Mouse (Mus musculus) C3H10T1/2 (cell line): ENCODE data around the gene Hormad2. TPM values are rescaled to one million over a fixed set of nuclear protein-coding genes. Genes with fewer than 3 reads are reported as not detected.

ENCODE experiments used
- polyA plus RNA-seq, 2 experiments: library from polyadenylated mRNA; unstranded; fragments of >200 nt; fragmentation: generic; extraction: Trizol; gene quantifications; one replicate each; pipeline ENCODE4 v1.2.1; 2012; ENCODE audit warnings: missing spikeins in 2 of 2

Gene Hormad2
- under 1 TPM; 0.05 to 0.13 TPM for polyA plus RNA-seq

DNA sequence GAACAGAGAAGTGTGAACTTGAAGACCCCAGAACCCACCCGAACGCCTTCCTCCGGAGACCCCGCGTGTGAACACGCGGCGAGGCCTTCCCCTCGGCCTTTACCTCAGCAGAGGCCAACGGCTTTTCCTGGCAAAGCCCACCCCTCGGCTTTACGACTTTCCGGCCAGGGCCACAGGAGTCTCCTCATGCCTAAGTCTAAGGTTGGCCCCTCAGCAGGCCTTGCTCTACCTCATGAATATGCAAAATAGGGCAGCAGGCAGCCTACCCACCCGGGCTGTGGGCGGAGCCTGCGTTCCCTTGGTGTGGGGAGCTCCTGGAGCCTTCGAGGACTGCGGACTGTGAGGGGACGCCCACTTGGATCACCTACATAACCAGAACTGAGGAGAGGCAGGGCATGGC is at the start of gene Hormad2:
Gene Hormad2 (minus strand): TSS at position 128 of the 400 bp plus-strand sequence.

Other genes with a start within 250 kb of the Hormad2 start
- 1 to 10 TPM; 1.7 to 3.0 TPM for gene Castor1, start 222.9 kb downstream of the Hormad2 start, polyA plus RNA-seq
- gene Osm, start 204.7 kb downstream of the Hormad2 start, polyA plus RNA-seq: not detected
- under 1 TPM; 0.62 to 0.68 TPM for gene Lif, start 183.5 kb downstream of the Hormad2 start, polyA plus RNA-seq
- 10 to 100 TPM in 1 of 2 experiments, 1 to 10 TPM in 1; 3.7 to 27.7 TPM for gene Mtmr3, start 153.8 kb upstream of the Hormad2 start, polyA plus RNA-seq
- gene Gm11032, start 179.0 kb upstream of the Hormad2 start, polyA plus RNA-seq: not detected
- gene Ascc2, start 196.6 kb upstream of the Hormad2 start, polyA plus RNA-seq: 10 to 100 TPM; 23.3 to 24.8 TPM